Mouse (Mus musculus): ENCODE measurements around the gene Fam219b. TPM values are rescaled to one million over a fixed set of nuclear protein-coding genes. Genes with fewer than 3 reads are reported as not detected.

Fam219b gene
- polyA plus RNA-seq, 1 experiment from 2014 or later, result 13.7 TPM

- WGBS, result 25% methylated on average over 10 of the region's 10 CpGs
- Histone ChIP-seq H3K36me3 (ENCODE audit: control insufficient read depth, insufficient read depth, low read length) (0 out of 2 replicates have a peak, but pooled peaks cover 4% of the 10 kb centered on the region), H3K4me3 (ENCODE audit: low read length) (no peak overlapping the region), H3K4me1 (ENCODE audit: control insufficient read depth, insufficient read depth, low read length) (peaks cover 46% of the 10 kb centered on the region), H3K9ac (ENCODE audit: low read depth, low read length) (no peak overlapping the region; the same call in 1 of the 2 replicates), H3K27me3 (replicated peaks; ENCODE audit: control insufficient read depth, insufficient read depth, low read length) (no peaks in the 10 kb centered on the region), H3K4me2 (ENCODE audit: low read depth, low read length) (no peak overlapping the region), H3K9me3 (ENCODE audit: control insufficient read depth, low read length) (no peaks in the 10 kb centered on the region), H3K27ac (ENCODE audit: low read length) (peak overlapping the region; percentile 36; the same call in 1 of the 2 replicates)
- ATAC-seq, result no peak
Observed at GRCm38 (mm10) chr9:57565741-57566221, 28.5 kb downstream of the Fam219b start.

- no peaks in the 10 kb centered on the region for H3K9me3 ChIP-seq (ENCODE audit: control insufficient read depth, low read length)
- H3K36me3 ChIP-seq (ENCODE audit: control insufficient read depth, insufficient read depth, low read length), result 0 out of 2 replicates have a peak, but pooled peaks cover 4% of the 10 kb centered on the region
- no peak overlapping the region for H3K4me3 ChIP-seq (ENCODE audit: low read length)
- no peaks in the 10 kb centered on the region for H3K27me3 ChIP-seq (replicated peaks; ENCODE audit: control insufficient read depth, insufficient read depth, low read length)
- H3K9ac ChIP-seq (ENCODE audit: low read depth, low read length), result no peak overlapping the region
- peak; percentile 36; the same call in 1 of the 2 replicates for ATAC-seq
- peaks cover 42% of the 10 kb centered on the region for H3K4me1 ChIP-seq (ENCODE audit: control insufficient read depth, insufficient read depth, low read length)
- no peak overlapping the region for H3K4me2 ChIP-seq (ENCODE audit: low read depth, low read length)
- H3K27ac ChIP-seq (ENCODE audit: low read length), result no peak overlapping the region
- 52% methylated on average over 8 of the region's 8 CpGs for WGBS
Observed at GRCm38 (mm10) chr9:57566846-57567245, 29.5 kb downstream of the Fam219b start.

DNA sequence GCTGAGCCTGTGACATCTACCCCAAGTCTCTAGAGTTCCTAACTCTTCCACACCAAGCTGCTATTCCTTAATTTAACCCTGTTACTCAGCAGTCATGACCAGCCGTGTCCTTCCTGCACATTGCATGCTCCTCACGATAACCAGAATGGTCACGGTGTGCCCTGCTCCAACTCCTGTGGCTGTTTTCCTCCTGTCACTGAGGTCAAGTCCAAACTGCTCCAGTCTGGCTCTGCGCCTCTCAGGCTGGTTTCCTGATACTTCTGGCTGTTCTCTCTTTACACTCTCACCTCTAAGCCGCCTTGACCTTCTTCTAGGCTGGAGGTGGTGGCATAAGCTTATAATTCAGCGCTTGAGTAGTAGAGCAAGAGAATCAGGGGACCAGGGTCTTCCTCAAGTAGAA lies 31.2 kb downstream of the Fam219b start:
- Histone ChIP-seq H3K4me3 (ENCODE audit: low read length) (no peak overlapping the region), H3K36me3 (ENCODE audit: control insufficient read depth, insufficient read depth, low read length) (0 out of 2 replicates have a peak, but pooled peaks cover 4% of the 10 kb centered on the region), H3K27ac (ENCODE audit: low read length) (no peak overlapping the region), H3K4me1 (ENCODE audit: control insufficient read depth, insufficient read depth, low read length) (peaks cover 26% of the 10 kb centered on the region), H3K9ac (ENCODE audit: low read depth, low read length) (no peak overlapping the region), H3K27me3 (replicated peaks; ENCODE audit: control insufficient read depth, insufficient read depth, low read length) (no peaks in the 10 kb centered on the region), H3K4me2 (ENCODE audit: low read depth, low read length) (no peak overlapping the region), H3K9me3 (ENCODE audit: control insufficient read depth, low read length) (no peaks in the 10 kb centered on the region)
- WGBS, result 95% methylated on average over 6 of the region's 6 CpGs
- ATAC-seq, result no peak

DNA sequence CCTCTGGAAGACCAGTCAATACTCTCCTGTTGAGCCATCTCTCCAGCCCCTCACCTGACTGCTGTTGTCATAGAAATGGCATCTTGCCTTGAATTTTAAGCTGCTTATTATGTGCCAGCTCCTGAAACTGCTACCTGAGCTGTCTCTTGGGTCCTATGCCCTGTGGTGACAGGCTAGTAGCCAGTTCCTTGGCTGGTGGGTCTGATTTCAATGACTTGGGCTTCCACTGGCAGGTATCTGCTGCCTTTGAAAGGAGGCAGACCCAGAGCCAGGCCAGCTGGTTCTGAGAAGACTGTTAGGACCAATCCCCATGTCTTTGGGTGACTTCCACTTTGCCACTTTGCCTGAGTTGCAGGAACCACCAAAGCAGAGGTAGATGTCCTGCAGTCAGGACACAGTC lies 37.1 kb downstream of the Fam219b start:
- no peak overlapping the region for H3K27ac ChIP-seq (ENCODE audit: low read length)

GRCm38 (mm10) chr9:57575577-57575976 lies 38.2 kb downstream of the Fam219b start:
- H3K27me3 ChIP-seq (replicated peaks; ENCODE audit: control insufficient read depth, insufficient read depth, low read length), result no peaks in the 10 kb centered on the region
- ATAC-seq, result no peak
- no peak overlapping the region for H3K9ac ChIP-seq (ENCODE audit: low read depth, low read length)
- H3K27ac ChIP-seq (ENCODE audit: low read length), result no peak overlapping the region
- 66% methylated on average over 3 of the region's 3 CpGs for WGBS
- no peak overlapping the region for H3K4me3 ChIP-seq (ENCODE audit: low read length)
- H3K4me1 ChIP-seq (ENCODE audit: control insufficient read depth, insufficient read depth, low read length), result no peaks in the 10 kb centered on the region
- H3K9me3 ChIP-seq (ENCODE audit: control insufficient read depth, low read length), result no peaks in the 10 kb centered on the region
- peaks cover 11% of the 10 kb centered on the region; the same call in 1 of the 2 replicates for H3K36me3 ChIP-seq (ENCODE audit: control insufficient read depth, insufficient read depth, low read length)
- no peak overlapping the region for H3K4me2 ChIP-seq (ENCODE audit: low read depth, low read length)

More for the DNA sequence above, 37.1 kb downstream of the Fam219b start:
- no peak overlapping the region for H3K4me2 ChIP-seq (ENCODE audit: low read depth, low read length)
- no peaks in the 10 kb centered on the region for H3K9me3 ChIP-seq (ENCODE audit: control insufficient read depth, low read length)
- H3K36me3 ChIP-seq (ENCODE audit: control insufficient read depth, insufficient read depth, low read length), result peaks cover 11% of the 10 kb centered on the region; the same call in 1 of the 2 replicates
- H3K4me3 ChIP-seq (ENCODE audit: low read length), result no peak overlapping the region
- no peak for ATAC-seq
- H3K4me1 ChIP-seq (ENCODE audit: control insufficient read depth, insufficient read depth, low read length), result no peaks in the 10 kb centered on the region
- no peaks in the 10 kb centered on the region for H3K27me3 ChIP-seq (replicated peaks; ENCODE audit: control insufficient read depth, insufficient read depth, low read length)
- no peak overlapping the region for H3K9ac ChIP-seq (ENCODE audit: low read depth, low read length)

DNA sequence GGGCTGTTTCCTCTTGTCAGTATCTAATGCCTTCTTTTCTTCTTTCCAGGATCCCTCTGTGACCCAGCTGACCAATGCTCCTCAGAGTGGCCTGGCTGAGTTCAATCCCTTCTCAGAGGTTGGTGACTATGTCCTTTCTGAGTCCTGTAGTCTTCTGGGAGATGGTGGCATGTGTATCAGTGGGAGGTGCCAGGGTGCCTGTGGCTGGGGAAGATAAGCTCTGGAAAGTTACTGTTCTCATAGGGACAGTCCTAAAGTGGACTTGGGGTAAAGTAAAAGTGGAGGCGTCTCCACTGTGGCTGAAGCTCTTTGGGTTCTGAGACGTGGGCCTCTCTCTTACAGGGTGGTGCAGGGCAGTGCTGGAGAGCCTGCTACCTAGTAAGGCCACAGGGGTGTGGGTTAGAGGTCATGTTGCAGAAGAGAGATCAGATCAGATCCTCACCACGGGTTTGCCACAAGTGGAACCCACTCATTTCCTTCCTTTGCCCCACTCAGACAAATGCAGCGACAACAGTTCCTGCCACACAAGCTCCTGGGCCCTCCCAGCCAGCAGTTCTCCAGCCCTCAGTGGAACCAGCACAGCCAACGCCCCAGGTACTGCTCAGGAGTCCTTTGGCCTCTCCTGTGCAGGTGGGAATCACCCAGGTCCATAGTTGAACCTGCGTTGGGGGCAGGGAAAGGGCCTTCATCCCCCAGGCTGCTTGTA lies 40.0 kb downstream of the Fam219b start:
- Histone ChIP-seq H3K9ac (ENCODE audit: low read depth, low read length) (no peak overlapping the region), H3K27ac (ENCODE audit: low read length) (no peak overlapping the region), H3K36me3 (ENCODE audit: control insufficient read depth, insufficient read depth, low read length) (peaks cover 14% of the 10 kb centered on the region), H3K4me1 (ENCODE audit: control insufficient read depth, insufficient read depth, low read length) (no peaks in the 10 kb centered on the region), H3K4me3 (ENCODE audit: low read length) (no peak overlapping the region), H3K4me2 (ENCODE audit: low read depth, low read length) (no peak overlapping the region), H3K9me3 (ENCODE audit: control insufficient read depth, low read length) (no peaks in the 10 kb centered on the region), H3K27me3 (replicated peaks; ENCODE audit: control insufficient read depth, insufficient read depth, low read length) (no peaks in the 10 kb centered on the region)
- no peak for ATAC-seq
- WGBS, result 86% methylated on average over 6 of the region's 6 CpGs

DNA sequence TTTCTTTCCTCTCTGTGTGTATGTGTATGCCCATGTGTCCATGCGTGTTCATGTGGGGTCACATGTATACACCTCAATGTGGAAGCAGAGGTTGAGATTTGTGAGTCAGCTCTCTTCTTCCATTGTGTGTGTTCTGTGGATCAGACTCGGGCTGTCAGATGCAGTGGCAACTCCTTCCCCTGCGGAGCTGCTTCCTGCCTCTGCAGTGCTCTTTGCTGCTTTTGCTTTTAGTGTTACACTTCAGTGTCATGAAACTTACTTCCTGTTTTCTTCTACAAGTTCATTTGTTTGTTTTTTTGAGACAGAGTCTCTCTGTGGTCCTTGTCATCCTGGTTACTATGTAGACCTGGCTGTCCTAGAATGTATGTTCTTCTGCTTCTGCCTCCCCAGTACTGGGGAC lies 47.7 kb downstream of the Fam219b start:
- no peak for ATAC-seq
- no peaks in the 10 kb centered on the region for H3K27me3 ChIP-seq (replicated peaks; ENCODE audit: control insufficient read depth, insufficient read depth, low read length)
- no peaks in the 10 kb centered on the region for H3K9me3 ChIP-seq (ENCODE audit: control insufficient read depth, low read length)
- H3K4me3 ChIP-seq (ENCODE audit: low read length), result no peak overlapping the region
- peaks cover 8% of the 10 kb centered on the region for H3K36me3 ChIP-seq (ENCODE audit: control insufficient read depth, insufficient read depth, low read length)
- H3K4me2 ChIP-seq (ENCODE audit: low read depth, low read length), result no peak overlapping the region
- WGBS, result 87% methylated on average over 3 of the region's 3 CpGs
- H3K27ac ChIP-seq (ENCODE audit: low read length), result no peak overlapping the region
- H3K9ac ChIP-seq (ENCODE audit: low read depth, low read length), result no peak overlapping the region
- H3K4me1 ChIP-seq (ENCODE audit: control insufficient read depth, insufficient read depth, low read length), result peaks cover 11% of the 10 kb centered on the region

DNA sequence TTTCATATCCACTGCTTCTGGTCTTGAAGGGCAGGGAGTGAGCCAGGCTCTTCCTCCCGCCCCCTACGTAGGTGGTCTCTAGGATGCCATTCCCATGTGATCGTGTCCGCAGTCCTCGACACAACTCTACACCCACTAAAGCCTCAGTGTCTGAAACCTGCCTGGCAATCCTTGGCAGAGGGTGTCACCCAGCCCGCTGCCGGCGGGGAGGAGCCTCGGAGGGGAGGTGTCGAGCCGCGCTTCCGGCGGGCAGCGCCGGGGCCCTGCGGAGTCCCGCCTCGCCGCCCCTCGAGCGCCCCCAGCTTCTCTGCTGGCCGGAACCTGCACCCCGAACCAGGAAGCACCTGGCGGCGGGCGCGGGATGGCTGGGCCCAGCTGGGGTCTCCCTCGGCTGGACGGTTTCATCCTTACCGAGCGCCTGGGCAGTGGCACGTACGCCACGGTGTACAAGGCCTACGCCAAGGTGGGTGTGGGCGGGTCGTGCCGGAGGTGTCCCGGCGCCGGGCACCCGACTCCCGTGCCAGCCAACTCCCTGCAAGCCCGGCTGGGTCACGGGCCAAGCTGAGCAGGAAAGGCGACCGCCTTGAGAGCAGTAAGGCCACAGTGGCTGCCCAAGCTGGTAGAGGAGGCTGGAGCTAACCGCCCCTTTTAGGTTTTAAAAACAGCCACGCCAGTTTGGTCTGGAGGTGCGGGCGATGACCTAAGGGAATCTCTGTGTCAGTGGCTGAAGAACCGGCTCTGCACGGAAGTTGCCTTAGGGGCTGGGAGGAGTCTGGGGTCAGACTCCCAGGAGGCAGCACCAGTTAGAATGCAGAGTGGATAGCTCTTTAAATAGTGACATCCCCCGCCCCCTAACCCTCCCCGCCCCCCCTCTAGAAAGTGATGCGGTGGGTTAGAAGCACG lies 52.1 kb downstream of the Fam219b start, which contains the start of gene Ulk3:
TSS of gene Ulk3 (plus strand) at position 229 of the 903 bp plus-strand sequence.
- peak; percentile 91 for ATAC-seq
- 0 out of 2 replicates have a peak, but pooled peaks cover 12% of the 10 kb centered on the region for H3K36me3 ChIP-seq (ENCODE audit: control insufficient read depth, insufficient read depth, low read length)

GRCm38 (mm10) chr9:57590726-57591125 lies 53.4 kb downstream of the Fam219b start:
- Histone ChIP-seq H3K4me2 (ENCODE audit: low read depth, low read length) (no peak overlapping the region), H3K27ac (ENCODE audit: low read length) (no peak overlapping the region), H3K9me3 (ENCODE audit: control insufficient read depth, low read length) (no peaks in the 10 kb centered on the region), H3K27me3 (replicated peaks; ENCODE audit: control insufficient read depth, insufficient read depth, low read length) (no peaks in the 10 kb centered on the region), H3K9ac (ENCODE audit: low read depth, low read length) (no peak overlapping the region), H3K4me1 (ENCODE audit: control insufficient read depth, insufficient read depth, low read length) (peaks cover 17% of the 10 kb centered on the region), H3K4me3 (ENCODE audit: low read length) (no peak overlapping the region), H3K36me3 (ENCODE audit: control insufficient read depth, insufficient read depth, low read length) (0 out of 2 replicates have a peak, but pooled peaks cover 10% of the 10 kb centered on the region)
- 38% methylated on average over 5 of the region's 5 CpGs for WGBS
- no peak for ATAC-seq

More for the DNA sequence above, 52.1 kb downstream of the Fam219b start, which contains the start of gene Ulk3:
- peak within 1 kb of the TSS; percentile 92 for H3K4me2 ChIP-seq (ENCODE audit: low read depth, low read length)
- peak within 1 kb of the TSS; percentile 89 for H3K27ac ChIP-seq (ENCODE audit: low read length)
- peak within 1 kb of the TSS; percentile 88 for H3K9ac ChIP-seq (ENCODE audit: low read depth, low read length)
- 0% methylated on average over 58 of the region's 58 CpGs for WGBS
- H3K4me3 ChIP-seq (ENCODE audit: low read length), result peak within 1 kb of the TSS; percentile 81
- peaks cover 17% of the 10 kb centered on the region for H3K4me1 ChIP-seq (ENCODE audit: control insufficient read depth, insufficient read depth, low read length)
- H3K9me3 ChIP-seq (ENCODE audit: control insufficient read depth, low read length), result no peaks in the 10 kb centered on the region
- H3K27me3 ChIP-seq (replicated peaks; ENCODE audit: control insufficient read depth, insufficient read depth, low read length), result no peaks in the 10 kb centered on the region
